Mouse (Mus musculus) heart, embryonic 14.5 days (tissue): ENCODE data around the gene Gbp8. TPM values are rescaled to one million over a fixed set of nuclear protein-coding genes. Genes with fewer than 3 reads are reported as not detected.
A peak's percentile ranks its signal among the peaks of the same experiment; 100 is the strongest.
"Not testable (repeated sequence)": the region's sequence is repeated elsewhere in the genome, so short reads cannot be mapped to it uniquely, and the experiment has no call there.

Experiments used
- ATAC-seq: fragments of 200-750 bp; cut with Nextera tagmentation; 2 replicates; pipeline ENCODE4 v1.8.0; 2017; ENCODE audit warnings: low read depth, moderate TSS enrichment; ENCODE audit not compliant: insufficient number of reproducible peaks, insufficient read depth, low FRiP score
- H3K27ac ChIP-seq, 2 experiments: fragments of 200-500 bp in 1 of 2; fragments of 300-500 bp in 1 of 2; sonication (generic) in 1 of 2; replicated peaks in 1 of 2; 2 replicates each; pipeline ENCODE4 v1.5.1; 2012 to 2014; ENCODE audit warnings: low read depth in 2 of 2, low read length in 2 of 2, control low read depth in 1 of 2, mild to moderate bottlenecking in 1 of 2, mixed read lengths in 1 of 2; ENCODE audit not compliant: control insufficient read depth in 1 of 2, insufficient read depth in 1 of 2
- H3K27me3 ChIP-seq: fragments of 300-500 bp; sonication (generic); 2 replicates; pipeline ENCODE4 v1.6.1; 2014; ENCODE audit warnings: mild to moderate bottlenecking, low read length, control low read depth; ENCODE audit not compliant: control insufficient read depth, insufficient read depth
- H3K36me3 ChIP-seq: fragments of 300-500 bp; sonication (generic); 2 replicates; pipeline ENCODE4 v1.6.1; 2014; ENCODE audit warnings: mild to moderate bottlenecking, control low read depth, low read length, mixed read lengths; ENCODE audit not compliant: control insufficient read depth, insufficient read depth
- H3K4me1 ChIP-seq, 2 experiments: fragments of 200-500 bp in 1 of 2; fragments of 300-500 bp in 1 of 2; sonication (generic) in 1 of 2; 2 replicates each; pipeline ENCODE4 v1.6.1; 2012 to 2014; ENCODE audit warnings: low read length in 2 of 2, control low read depth in 1 of 2, mixed read lengths in 1 of 2; ENCODE audit not compliant: control insufficient read depth in 2 of 2, insufficient read depth in 2 of 2
- H3K4me2 ChIP-seq: fragments of 300-500 bp; sonication (generic); 2 replicates; pipeline ENCODE4 v1.6.1; 2014; ENCODE audit warnings: mild to moderate bottlenecking, low read length
- H3K4me3 ChIP-seq, 2 experiments: fragments of 200-500 bp in 1 of 2; fragments of 300-500 bp in 1 of 2; sonication (generic) in 1 of 2; 2 replicates each; pipeline ENCODE4 v1.5.1; 2012 to 2014; ENCODE audit warnings: low read length in 2 of 2, mild to moderate bottlenecking in 2 of 2, control low read depth in 1 of 2, low read depth in 1 of 2, moderate library complexity in 1 of 2; ENCODE audit not compliant: control insufficient read depth in 1 of 2, insufficient read depth in 1 of 2
- H3K9ac ChIP-seq: fragments of 300-500 bp; sonication (generic); 2 replicates; pipeline ENCODE4 v1.6.1; 2014; ENCODE audit warnings: mild to moderate bottlenecking, low read length
- H3K9me3 ChIP-seq: fragments of 300-500 bp; sonication (generic); 2 replicates; pipeline ENCODE4 v1.6.1; 2016; ENCODE audit warnings: low read length, control low read depth; ENCODE audit not compliant: control insufficient read depth
- WGBS: fragments of 180-500 bp; shearing (Covaris S2); extraction: QIAGEN DNeasy Blood & Tissue Kit; methylation state at CpG from one replicate; pipeline ENCODE4 v1.1.7; 2014; 5-methylcytosine and 5-hydroxymethylcytosine counted together
- polyA plus RNA-seq: library from polyadenylated mRNA; unstranded; fragments of >200 nt; fragmentation: Nextera tagmentation; extraction: Ambion mirVana; gene quantifications from 2 replicates; pipeline ENCODE4 v1.2.1, GENCODE M21; 2014

Gbp8 gene
- polyA plus RNA-seq, 1 experiment from 2014 or later: 2.2 TPM

- peak; percentile 85 for ATAC-seq
- H3K4me2 ChIP-seq: peak overlapping the region; percentile 32; the same call in 1 of the 2 replicates
- 4% methylated on average over 4 of the region's 4 CpGs for WGBS
- not testable (repeated sequence) for H3K4me3 ChIP-seq, H3K9me3 ChIP-seq, H3K36me3 ChIP-seq, H3K27me3 ChIP-seq, H3K4me1 ChIP-seq, H3K9ac ChIP-seq
- H3K27ac ChIP-seq: peak overlapping the region; percentile 28 to 55
Measured at GRCm38 (mm10) chr5:105110271-105110852, 29.0 kb downstream of the Gbp8 start.

DNA sequence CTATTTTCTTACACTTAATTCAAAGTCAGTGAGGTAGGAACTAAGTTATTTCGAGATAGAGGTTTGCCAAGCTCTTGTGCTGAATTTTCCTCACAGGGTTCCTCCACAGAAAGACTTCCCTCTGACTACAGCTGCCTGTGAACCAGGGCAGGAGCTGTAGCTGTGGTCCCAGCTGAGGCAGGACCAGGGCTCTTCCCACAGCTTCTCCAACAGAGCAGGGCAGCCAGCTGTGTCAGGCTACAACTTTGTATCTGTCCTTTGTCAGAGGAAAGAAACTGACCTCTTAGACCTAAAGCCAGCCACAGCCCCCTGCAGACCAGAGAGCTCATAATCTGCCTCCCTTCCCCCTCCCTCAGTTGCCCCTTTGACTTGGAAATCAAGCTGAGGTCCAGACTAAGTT, 29.6 kb downstream of the Gbp8 start:
- H3K9me3 ChIP-seq, H3K4me3 ChIP-seq, H3K4me1 ChIP-seq, ATAC-seq, H3K27me3 ChIP-seq, H3K36me3 ChIP-seq: not testable (repeated sequence)
- whole genome bisulfite sequencing: 25% methylated on average over 1 of the region's 1 CpGs
- Histone ChIP-seq H3K9ac (peak overlapping the region; percentile 13; the same call in 1 of the 2 replicates), H3K4me2 (peak overlapping the region; percentile 27), H3K27ac (peak overlapping the region; percentile 55 to 80)

- H3K36me3 ChIP-seq, H3K4me3 ChIP-seq, H3K9ac ChIP-seq, H3K9me3 ChIP-seq, H3K27me3 ChIP-seq, H3K4me1 ChIP-seq, ATAC-seq, H3K27ac ChIP-seq, H3K4me2 ChIP-seq: not testable (repeated sequence)
- 58% methylated on average over 2 of the region's 2 CpGs for WGBS
Measured at GRCm38 (mm10) chr5:105105689-105106088, 33.7 kb downstream of the Gbp8 start.

GRCm38 (mm10) chr5:105081900-105082299, 57.4 kb downstream of the Gbp8 start:
- Histone ChIP-seq H3K4me2 (no peak overlapping the region), H3K36me3 (no peaks in the 10 kb centered on the region), H3K27ac (no peak overlapping the region), H3K9ac (no peak overlapping the region), H3K9me3 (no peaks in the 10 kb centered on the region), H3K4me1 (no peaks in the 10 kb centered on the region), H3K4me3 (no peak overlapping the region), H3K27me3 (no peaks in the 10 kb centered on the region)
- no peak for ATAC-seq

DNA sequence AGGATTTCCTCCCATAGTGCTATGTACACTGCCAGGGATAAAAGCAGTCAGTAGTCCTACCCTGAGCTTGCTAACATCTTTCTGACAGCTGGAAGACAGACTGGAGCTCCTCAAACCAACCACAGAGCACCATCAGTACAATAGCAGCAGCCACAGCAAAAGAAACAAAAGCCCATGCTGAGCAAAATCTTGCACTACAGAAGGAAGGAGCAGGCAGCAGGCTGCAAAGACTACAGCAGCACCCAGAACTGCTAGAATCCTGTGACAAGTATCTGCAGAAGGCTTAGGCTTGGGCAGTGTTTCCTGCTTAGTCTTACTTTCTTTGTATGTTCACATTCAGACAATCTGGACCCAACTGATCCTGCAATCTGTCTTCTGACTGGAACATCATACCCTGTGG, 71.0 kb downstream of the Gbp8 start:
- not testable (repeated sequence) for H3K9ac ChIP-seq, H3K27ac ChIP-seq, H3K9me3 ChIP-seq, H3K4me2 ChIP-seq, ATAC-seq, H3K4me1 ChIP-seq, H3K27me3 ChIP-seq, H3K36me3 ChIP-seq, H3K4me3 ChIP-seq

DNA sequence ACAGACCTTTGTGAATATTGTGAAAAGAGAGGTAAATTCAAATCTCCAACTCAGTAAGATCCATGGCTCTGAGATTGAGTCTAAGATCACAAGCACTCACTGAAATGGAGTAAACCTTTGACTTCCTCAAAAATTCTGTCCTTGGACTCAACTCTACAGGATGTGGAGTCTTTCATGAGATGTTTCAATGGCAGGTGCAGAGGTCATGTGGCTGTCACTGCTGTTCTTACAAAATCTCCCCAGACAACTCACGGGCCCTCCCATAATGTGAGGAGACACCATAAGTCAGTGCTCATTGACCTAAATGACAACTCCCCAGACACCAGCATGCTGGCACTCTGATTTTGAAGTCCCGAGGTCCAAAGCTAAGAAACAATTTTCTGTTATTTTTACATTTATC, 74.9 kb downstream of the Gbp8 start:
- not testable (repeated sequence) for H3K4me2 ChIP-seq, ATAC-seq, H3K4me1 ChIP-seq, H3K36me3 ChIP-seq, H3K9ac ChIP-seq, H3K27ac ChIP-seq, H3K9me3 ChIP-seq, H3K27me3 ChIP-seq, H3K4me3 ChIP-seq
- 72% methylated on average over 2 of the region's 2 CpGs for WGBS

GRCm38 (mm10) chr5:105063321-105063720, 76.0 kb downstream of the Gbp8 start:
- 57% methylated on average over 1 of the region's 1 CpGs for WGBS
- no peak overlapping the region for H3K9ac ChIP-seq
- no peaks in the 10 kb centered on the region for H3K9me3 ChIP-seq
- no peak overlapping the region for H3K4me2 ChIP-seq
- H3K4me1 ChIP-seq: no peaks in the 10 kb centered on the region
- no peak for ATAC-seq
- H3K4me3 ChIP-seq: no peak overlapping the region
- no peak overlapping the region for H3K27ac ChIP-seq
- H3K36me3 ChIP-seq: no peaks in the 10 kb centered on the region
- H3K27me3 ChIP-seq: no peaks in the 10 kb centered on the region

DNA sequence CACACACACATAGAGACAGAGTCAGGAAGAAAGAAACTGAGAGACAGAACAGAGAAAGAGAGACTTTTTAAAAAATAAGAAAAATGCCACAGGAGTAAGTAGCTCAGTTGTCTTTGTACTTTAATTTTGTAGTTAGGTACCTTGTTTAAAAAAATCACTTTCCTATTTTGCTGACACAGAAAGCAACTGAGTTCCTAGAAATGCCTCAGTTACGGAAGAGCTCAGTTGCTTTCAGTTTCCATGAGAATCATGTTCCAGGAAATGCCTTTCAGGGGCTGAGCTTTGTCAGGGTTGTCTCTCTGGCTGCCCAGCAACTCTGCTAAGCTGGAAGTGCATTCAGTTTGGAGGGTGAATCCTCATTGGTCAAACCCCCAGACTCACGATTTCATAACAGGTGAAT, 76.9 kb downstream of the Gbp8 start:
- H3K9ac ChIP-seq, H3K27me3 ChIP-seq, H3K9me3 ChIP-seq, H3K36me3 ChIP-seq, ATAC-seq, H3K27ac ChIP-seq, H3K4me1 ChIP-seq, H3K4me2 ChIP-seq, H3K4me3 ChIP-seq: not testable (repeated sequence)
- 71% methylated on average over 2 of the region's 2 CpGs for WGBS
